ENCODE assay signal across 15 mouse cellular contexts in genomic region chr3:68825151-68825550, GRCm38 (mm10). TPM values are rescaled to one million over a fixed set of nuclear protein-coding genes. Genes with fewer than 3 reads are reported as not detected.
DNase-seq lines count a peak whose midpoint lies in the region; ATAC-seq and TF ChIP-seq lines count a peak whose summit lies in the region.
"Had no signal": no experiment of that assay in that cellular context is flagged by ENCODE, and none has a peak within 500 bp of the region (broad histone marks: within the 10 kb centered on the region; RNA-seq: fewer than 3 reads in every experiment).

No protein-coding gene starts in this region.

- H3K27me3 ChIP-seq in cerebellum, adult 2 months (ENCODE audit: control insufficient read depth, insufficient read depth, low read length): no peaks in the 10 kb centered on the region
- H3K27me3 ChIP-seq in hindbrain, embryonic 15.5 days: no peaks in the 10 kb centered on the region
- H3K27me3 ChIP-seq in hindbrain, embryonic 12.5 days: no peaks in the 10 kb centered on the region
- H3K27me3 ChIP-seq in kidney, embryonic 14.5 days (ENCODE audit: control insufficient read depth, insufficient read depth, low read length): no peaks in the 10 kb centered on the region
- H3K27me3 ChIP-seq in midbrain, postnatal 0 days (ENCODE audit: insufficient read depth, low read length): no peaks in the 10 kb centered on the region
- H3K27me3 ChIP-seq: embryonic facial prominence, embryonic 13.5 days; intestine, embryonic 15.5 days; liver, embryonic 13.5 days had no signal

- no peak for TF ChIP-seq POLR2A in cerebellum, adult 2 months (IDR thresholded peaks at IDR 0.05; ENCODE audit: borderline replicate concordance, insufficient read depth, low read length)

- TF ChIP-seq CTCF in cerebellum, adult 2 months (IDR thresholded peaks at IDR 0.05; ENCODE audit: borderline replicate concordance, insufficient read depth, low read depth, low read length): no peak
- no peak for TF ChIP-seq CTCF in midbrain, postnatal 0 days (IDR thresholded peaks at IDR 0.05)

- H3K4me3 ChIP-seq in cerebellum, adult 2 months (replicated peaks; ENCODE audit: insufficient read depth, low read depth, low read length): no peak overlapping the region
- no peak overlapping the region for H3K4me3 ChIP-seq in hindbrain, embryonic 15.5 days
- no peak overlapping the region for H3K4me3 ChIP-seq in hindbrain, embryonic 12.5 days
- H3K4me3 ChIP-seq in kidney, embryonic 14.5 days (ENCODE audit: low read length): no peak overlapping the region
- no peak overlapping the region for H3K4me3 ChIP-seq in midbrain, postnatal 0 days (ENCODE audit: low read depth, low read length)
- H3K4me3 ChIP-seq: embryonic facial prominence, embryonic 13.5 days; intestine, embryonic 15.5 days; limb, embryonic 10.5 days; liver, embryonic 13.5 days had no signal

- intact Hi-C loops in heart, postnatal 10 days (cut with DNase I): no loop called here

- H3K4me2 ChIP-seq in hindbrain, embryonic 15.5 days: no peak overlapping the region
- no peak overlapping the region for H3K4me2 ChIP-seq in hindbrain, embryonic 12.5 days (replicated peaks)
- no peak overlapping the region for H3K4me2 ChIP-seq in kidney, embryonic 14.5 days (replicated peaks; ENCODE audit: low read depth, low read length)
- no peak overlapping the region for H3K4me2 ChIP-seq in midbrain, postnatal 0 days (ENCODE audit: low read depth, low read length, poor library complexity, severe bottlenecking)
- H3K4me2 ChIP-seq: embryonic facial prominence, embryonic 13.5 days; intestine, embryonic 15.5 days; liver, embryonic 13.5 days had no signal

- no peak overlapping the region for H3K27ac ChIP-seq in cerebellum, adult 2 months (ENCODE audit: insufficient read depth, low read length)
- H3K27ac ChIP-seq in hindbrain, embryonic 15.5 days (replicated peaks): peak overlapping the region; percentile 34
- H3K27ac ChIP-seq in hindbrain, embryonic 12.5 days: no peak overlapping the region
- no peak overlapping the region for H3K27ac ChIP-seq in kidney, embryonic 14.5 days (ENCODE audit: low read depth, low read length)
- peak overlapping the region; percentile 12; the same call in 1 of the 2 replicates for H3K27ac ChIP-seq in midbrain, postnatal 0 days (ENCODE audit: low read depth, low read length)
- H3K27ac ChIP-seq: embryonic facial prominence, embryonic 13.5 days; intestine, embryonic 15.5 days; limb, embryonic 10.5 days; liver, embryonic 13.5 days had no signal

- WGBS in cerebellum, adult 2 months: 25% methylated on average over 8 of the region's 8 CpGs
- 46% methylated on average over 8 of the region's 8 CpGs for WGBS in hindbrain, embryonic 15.5 days
- 64% methylated on average over 8 of the region's 8 CpGs for WGBS in hindbrain, embryonic 12.5 days
- 36% methylated on average over 8 of the region's 8 CpGs for WGBS in kidney, embryonic 14.5 days
- 48% methylated on average over 8 of the region's 8 CpGs for whole genome bisulfite sequencing in midbrain, postnatal 0 days

- H3K9me3 ChIP-seq in hindbrain, embryonic 15.5 days: no peaks in the 10 kb centered on the region
- no peaks in the 10 kb centered on the region for H3K9me3 ChIP-seq in hindbrain, embryonic 12.5 days (replicated peaks)
- H3K9me3 ChIP-seq in kidney, embryonic 14.5 days (ENCODE audit: control insufficient read depth, low read length): no peaks in the 10 kb centered on the region
- no peaks in the 10 kb centered on the region for H3K9me3 ChIP-seq in midbrain, postnatal 0 days (ENCODE audit: low read length)
- H3K9me3 ChIP-seq: embryonic facial prominence, embryonic 13.5 days; intestine, embryonic 15.5 days; limb, embryonic 10.5 days; liver, embryonic 13.5 days had no signal

- 0 out of 2 replicates have a peak, but pooled peaks have one; percentile 28 for ATAC-seq in cerebellum, adult (ENCODE audit: insufficient number of reproducible peaks, low FRiP score, low TSS enrichment)
- 0 out of 2 replicates have a peak, but pooled peaks have one; percentile 31 for ATAC-seq in hindbrain, embryonic 15.5 days (ENCODE audit: low FRiP score, low read depth)
- ATAC-seq in hindbrain, embryonic 12.5 days (ENCODE audit: low FRiP score): no peak
- peak; percentile 14; the same call in 1 of the 2 replicates for ATAC-seq in kidney, embryonic 14.5 days (ENCODE audit: low FRiP score, low TSS enrichment)
- ATAC-seq in midbrain, postnatal 0 days (ENCODE audit: low FRiP score): no peak
- ATAC-seq: lung, postnatal 0 days had no signal

- H3K4me1 ChIP-seq in cerebellum, adult 2 months (ENCODE audit: control insufficient read depth, insufficient read depth, low read length): no peaks in the 10 kb centered on the region; the same call in 1 of the 2 replicates
- peaks cover 23% of the 10 kb centered on the region for H3K4me1 ChIP-seq in hindbrain, embryonic 15.5 days (replicated peaks)
- peaks cover 16% of the 10 kb centered on the region for H3K4me1 ChIP-seq in hindbrain, embryonic 12.5 days
- peaks cover 11% of the 10 kb centered on the region for H3K4me1 ChIP-seq in kidney, embryonic 14.5 days (ENCODE audit: control insufficient read depth, insufficient read depth, low read length)
- no peaks in the 10 kb centered on the region for H3K4me1 ChIP-seq in midbrain, postnatal 0 days (ENCODE audit: insufficient read depth, low read length)
- H3K4me1 ChIP-seq: embryonic facial prominence, embryonic 13.5 days; intestine, embryonic 15.5 days; liver, embryonic 13.5 days had no signal

- H3K9ac ChIP-seq in hindbrain, embryonic 15.5 days: no peak overlapping the region
- no peak overlapping the region for H3K9ac ChIP-seq in hindbrain, embryonic 12.5 days
- H3K9ac ChIP-seq in kidney, embryonic 14.5 days (ENCODE audit: low read depth, low read length): no peak overlapping the region
- no peak overlapping the region for H3K9ac ChIP-seq in midbrain, postnatal 0 days (replicated peaks; ENCODE audit: low read length, poor library complexity, severe bottlenecking)
- H3K9ac ChIP-seq: embryonic facial prominence, embryonic 13.5 days; intestine, embryonic 15.5 days; liver, embryonic 13.5 days had no signal

- DNase-seq in cerebellum, adult 2 months: no peak
- DNase-seq in midbrain, postnatal 0 days (ENCODE audit: low spot score): peak; percentile 48
- no peak for DNase-seq in heart, adult 18-20 months
- no peak for DNase-seq in heart, postnatal 10 days
- DNase-seq: liver, embryonic 13.5 days had no signal

- no peaks in the 10 kb centered on the region for H3K36me3 ChIP-seq in hindbrain, embryonic 15.5 days
- no peaks in the 10 kb centered on the region for H3K36me3 ChIP-seq in hindbrain, embryonic 12.5 days
- H3K36me3 ChIP-seq in kidney, embryonic 14.5 days (ENCODE audit: control insufficient read depth, insufficient read depth, low read length): no peaks in the 10 kb centered on the region
- no peaks in the 10 kb centered on the region for H3K36me3 ChIP-seq in midbrain, postnatal 0 days (ENCODE audit: insufficient read depth, low read length)
- H3K36me3 ChIP-seq: embryonic facial prominence, embryonic 13.5 days; intestine, embryonic 15.5 days; limb, embryonic 10.5 days; liver, embryonic 13.5 days had no signal

RNA-seq across cellular contexts. Expression of gene 1110032F04Rik, which starts 44.2 kb away (rescaled TPM):
- 1.5 and 1.9 TPM in 2 replicates for polyA plus RNA-seq in cerebellum, adult 2 months (2012; rRNA removed)
- 5.0 and 5.2 TPM in 2 replicates for polyA plus RNA-seq in hindbrain, embryonic 15.5 days (2015; fragmentation: Nextera tagmentation; extraction: Ambion mirVana)
- 3.5 and 4.5 TPM in 2 replicates for polyA plus RNA-seq in hindbrain, embryonic 12.5 days (2016; fragmentation: Nextera tagmentation; extraction: Ambion mirVana)
- 5.1 and 7.0 TPM in 2 replicates for polyA plus RNA-seq in kidney, embryonic 14.5 days (2014; fragmentation: Nextera tagmentation; extraction: Ambion mirVana)
- 19.7 and 24.3 TPM in 2 replicates for total RNA-seq in midbrain, postnatal 0 days (2014; rRNA removed)
- polyA plus RNA-seq in midbrain, postnatal 0 days (2015; fragmentation: Nextera tagmentation; extraction: Ambion mirVana): 3.1 and 3.4 TPM in 2 replicates
- total RNA-seq in heart, adult 18-20 months (2021): under 1 TPM; 0.54 to 0.82 TPM
- total RNA-seq in heart, postnatal 10 days (2021): 1 to 10 TPM; 1.3 to 2.2 TPM
- polyA plus RNA-seq: Patski; testis, adult 2 months had no signal

Comparison
In these comparisons a context has a peak if more than half of its experiments do, and no peak if none do; other contexts are left out.
1. ATAC-seq: peak in cerebellum, adult (single experiment), hindbrain, embryonic 15.5 days (single experiment) and kidney, embryonic 14.5 days (single experiment); none in hindbrain, embryonic 12.5 days (single experiment) and midbrain, postnatal 0 days (single experiment).
2. H3K27ac ChIP-seq: peak in hindbrain, embryonic 15.5 days (single experiment) and midbrain, postnatal 0 days (single experiment); none in cerebellum, adult 2 months (single experiment), hindbrain, embryonic 12.5 days (single experiment) and kidney, embryonic 14.5 days (single experiment).